Mouse (Mus musculus) layer of hippocampus, adult 18-20 months (tissue): Measurements from ENCODE around the gene Smarcad1. TPM values are rescaled to one million over a fixed set of nuclear protein-coding genes. Genes with fewer than 3 reads are reported as not detected.
"Not testable (repeated sequence)": the region's sequence is repeated elsewhere in the genome, so short reads cannot be mapped to it uniquely, and the experiment has no call there.

Experiments
- DNase-seq, 2 experiments: peaks; one replicate each; pipeline ENCODE4 v3.0.0; 2022; ENCODE audit warnings: low spot score in 2 of 2
- long read RNA-seq: library from polyadenylated mRNA; stranded (forward); transcript quantifications from one replicate; pipeline ENCODE4 v2.0.0, GENCODE M21; 2021
- total RNA-seq, 2 experiments: library from RNA; stranded (reverse); gene quantifications; 2 replicates each; pipeline ENCODE4 v1.2.3; 2021

Smarcad1 gene
- total RNA-seq: 10 to 100 TPM; 34.1 to 37.0 TPM
- long read RNA-seq, full-length matches to known transcripts: 10 of 22 reads
- long read RNA-seq, partial matches to known transcripts: 2 of 22 reads
- long read RNA-seq, other reads (novel, unspliced or antisense): 10 of 22 reads

DNA sequence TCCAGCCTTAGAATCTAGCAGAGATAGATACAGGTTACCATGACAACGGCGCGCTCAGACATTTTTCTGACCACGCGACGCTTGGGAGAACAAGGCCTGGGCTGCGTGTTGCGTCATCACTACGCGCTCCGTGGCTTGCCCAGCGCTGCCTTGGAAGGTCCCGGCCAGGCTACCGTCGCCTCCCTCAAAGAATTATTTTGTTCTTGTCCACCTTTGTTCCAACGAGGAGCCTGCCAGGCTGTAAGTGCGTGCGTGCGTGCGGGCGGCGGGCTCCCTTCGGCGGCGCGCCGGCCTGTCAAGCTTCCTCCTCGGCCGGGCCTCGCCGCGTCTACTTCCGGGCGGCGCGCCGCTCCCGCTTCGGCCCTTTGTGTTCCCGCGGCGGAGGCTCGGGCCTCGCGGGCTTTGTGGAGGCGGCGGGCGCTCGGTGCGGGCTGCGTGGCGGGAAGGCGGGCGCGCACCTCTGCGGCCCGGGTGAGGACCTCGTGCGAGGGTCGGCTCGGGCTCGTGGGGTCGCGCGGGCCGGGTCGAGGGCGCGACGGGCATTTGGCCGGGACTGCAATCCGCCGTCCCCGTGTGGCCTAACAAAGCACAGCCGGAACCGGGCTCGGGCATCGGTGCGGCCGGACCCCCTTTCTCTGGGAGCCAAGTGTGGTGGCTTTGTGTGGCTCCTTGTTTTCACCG lies at the start of gene Smarcad1:
Smarcad1 (plus strand) TSS at position 93 of the 681 bp plus-strand sequence.
- peak; percentile 92 to 98 for DNase-seq

DNA sequence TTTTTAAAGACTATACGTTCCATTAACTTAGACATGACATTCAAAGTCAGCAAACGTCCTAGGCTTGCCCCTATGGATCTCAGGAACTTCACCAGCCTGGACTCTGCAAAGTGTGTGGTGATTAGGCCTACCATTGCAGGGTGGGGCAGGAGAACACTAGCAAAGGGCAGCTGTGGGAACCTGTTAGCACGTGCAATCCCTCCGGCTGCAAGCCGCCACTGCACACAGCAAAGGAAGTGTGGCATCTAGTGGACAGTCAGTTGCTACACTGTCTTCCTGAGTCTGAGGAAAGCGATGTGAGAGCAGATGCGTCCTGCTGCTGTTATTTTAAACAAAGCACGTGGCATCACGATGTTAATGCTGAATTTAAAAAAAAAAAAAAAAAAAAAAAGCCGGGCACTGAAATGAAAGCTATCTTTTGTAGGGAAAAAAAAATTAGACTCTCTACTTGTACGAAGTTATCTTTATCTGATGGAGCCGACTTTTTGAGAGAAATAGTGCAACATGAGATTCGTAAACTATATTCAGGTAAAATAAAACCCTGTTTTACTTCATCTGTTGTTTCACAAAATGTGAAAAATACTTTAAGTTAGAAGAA lies 45.5 kb upstream of the Smarcad1 start:
- peak in 1 of 2 experiments; percentile 5 for DNase-seq

DNA sequence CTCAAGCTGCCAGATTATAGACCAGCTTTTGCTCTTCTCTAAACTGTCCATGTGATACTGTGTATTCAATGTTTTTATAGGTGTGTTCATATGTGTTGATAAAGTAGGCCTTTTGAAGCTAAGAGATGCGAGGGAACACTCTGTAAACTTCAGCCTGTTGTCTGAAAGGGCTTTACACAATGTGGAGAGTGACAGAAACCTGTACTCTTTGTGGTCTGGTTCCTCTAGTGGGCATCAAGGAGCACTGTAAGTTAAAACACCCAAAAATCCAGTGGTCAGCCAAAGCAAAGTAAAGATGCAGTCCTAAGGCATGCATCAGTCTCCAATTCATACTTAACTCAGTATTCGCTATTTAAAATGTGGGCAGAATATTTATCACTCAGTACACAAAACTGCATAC lies 44.6 kb upstream of the Smarcad1 start:
- no peak for DNase-seq

DNA sequence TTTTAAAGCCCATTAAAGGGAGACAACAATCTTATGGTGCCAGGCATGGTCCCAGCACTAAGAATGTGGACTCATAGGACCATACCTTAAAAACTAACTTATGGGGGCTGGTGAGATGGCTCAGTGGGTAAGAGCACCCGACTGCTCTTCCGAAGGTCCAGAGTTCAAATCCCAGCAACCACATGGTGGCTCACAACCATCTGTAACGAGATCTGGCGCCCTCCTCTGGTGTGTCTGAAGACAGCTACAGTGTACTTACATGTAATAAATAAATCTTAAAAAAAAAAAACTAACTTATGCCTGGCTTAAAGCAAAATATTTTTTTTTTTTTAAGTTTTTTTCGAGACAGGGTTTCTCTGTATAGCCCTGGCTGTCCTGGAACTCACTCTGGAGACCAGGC lies 41.6 kb upstream of the Smarcad1 start:
- not testable (repeated sequence) for DNase-seq

DNA sequence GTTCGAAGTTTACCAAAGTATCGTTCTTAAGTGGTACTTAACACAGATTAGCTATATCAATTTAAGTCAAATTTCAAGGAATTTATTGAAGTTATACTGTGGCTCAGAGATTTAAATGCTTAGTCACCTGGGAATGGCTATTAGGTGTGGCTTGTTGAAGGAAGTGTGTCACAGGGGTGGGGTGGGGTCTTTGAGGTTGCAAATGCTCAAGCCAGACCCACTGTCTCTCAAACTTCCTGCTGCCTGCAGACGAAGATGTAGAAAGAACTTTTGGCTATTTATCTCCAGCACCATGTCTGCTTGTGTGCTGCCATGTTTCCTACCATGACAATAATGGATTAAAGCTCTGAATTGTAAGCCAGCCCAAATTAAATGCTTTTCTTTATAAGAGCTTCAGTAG lies 40.2 kb upstream of the Smarcad1 start:
- no peak for DNase-seq

DNA sequence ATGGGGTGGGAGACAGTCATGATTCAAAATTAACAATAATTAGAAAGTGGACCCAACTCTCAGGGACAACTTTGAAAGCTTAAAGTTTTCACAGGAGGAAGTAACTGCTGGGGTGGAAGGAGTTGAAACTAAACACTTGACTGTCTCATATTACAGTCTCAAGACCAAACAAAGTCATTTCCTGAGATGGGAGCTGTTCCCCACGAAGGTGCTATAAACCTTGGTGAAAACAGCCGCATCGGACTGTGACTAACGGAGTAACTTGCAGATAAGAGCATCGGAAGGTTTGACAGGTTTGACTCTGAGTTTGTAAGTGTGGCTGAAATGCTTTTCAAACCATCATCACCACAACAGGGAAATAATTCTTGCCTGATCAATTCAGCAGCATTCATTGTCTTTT lies 33.5 kb upstream of the Smarcad1 start:
- no peak for DNase-seq

DNA sequence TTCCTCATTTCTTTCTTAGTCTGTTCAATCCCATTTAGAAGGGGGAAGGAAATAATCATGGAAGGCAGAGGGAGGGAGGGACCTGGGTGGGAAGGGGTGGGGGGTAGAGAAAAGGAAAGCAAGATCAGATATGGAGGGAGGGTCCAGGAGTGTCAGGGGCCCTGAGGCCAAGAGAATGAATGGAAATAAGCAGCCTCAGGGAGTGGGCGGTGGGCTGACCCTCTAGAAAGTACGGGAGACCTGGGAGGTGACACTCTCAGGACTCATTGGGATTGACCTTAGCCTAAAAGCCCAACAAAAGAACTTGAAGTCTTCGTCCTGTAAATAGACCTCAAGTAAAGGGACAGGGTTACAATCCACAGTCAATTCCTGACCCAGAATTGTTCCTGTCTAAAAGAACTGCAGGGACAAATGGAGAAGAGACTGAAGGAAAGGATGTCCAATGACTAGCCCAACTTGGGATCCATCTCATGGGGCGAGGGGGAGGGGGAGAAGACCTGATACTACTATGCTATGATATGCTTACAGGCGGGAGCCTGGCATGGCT lies 30.9 kb upstream of the Smarcad1 start:
- no peak for DNase-seq

DNA sequence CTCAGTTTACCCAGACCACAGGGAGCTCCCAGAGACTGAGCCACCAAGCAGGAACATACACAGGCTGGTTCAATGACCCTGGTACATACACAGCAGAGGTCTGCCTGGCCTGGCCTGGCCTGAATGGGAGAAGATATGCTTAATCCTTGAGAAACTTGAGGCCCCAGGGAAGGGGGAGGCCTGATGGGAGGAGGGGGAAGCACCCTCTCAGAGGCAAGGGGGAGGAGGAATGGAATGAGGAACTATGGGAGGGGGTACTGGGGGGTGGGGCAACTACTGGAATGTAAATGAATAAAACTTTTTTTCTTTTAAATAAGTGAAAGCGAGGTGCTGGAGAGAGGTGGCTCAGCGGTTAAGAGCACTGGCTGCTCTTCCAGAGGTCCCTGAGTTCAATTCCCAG lies 30.2 kb upstream of the Smarcad1 start:
- no peak for DNase-seq

DNA sequence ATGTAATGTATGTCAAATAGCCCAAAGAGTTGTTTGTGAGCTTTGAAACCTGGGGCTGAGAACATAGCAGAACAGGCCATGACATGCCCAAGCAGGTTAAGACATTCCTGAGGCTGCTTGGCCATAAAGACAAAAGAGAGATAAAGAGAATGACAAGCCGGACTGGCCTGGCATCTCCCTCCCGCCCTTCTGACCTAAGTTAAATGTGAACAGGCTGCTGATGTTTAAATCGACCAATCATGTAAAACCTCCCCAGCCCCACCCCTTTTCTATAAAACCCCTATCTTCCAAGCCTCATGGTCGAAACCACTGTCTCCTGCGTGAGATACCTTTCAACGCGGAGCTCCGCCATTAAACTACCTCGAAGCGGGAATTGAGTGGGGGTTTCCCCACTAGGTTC lies 24.8 kb upstream of the Smarcad1 start:
- no peak for DNase-seq

DNA sequence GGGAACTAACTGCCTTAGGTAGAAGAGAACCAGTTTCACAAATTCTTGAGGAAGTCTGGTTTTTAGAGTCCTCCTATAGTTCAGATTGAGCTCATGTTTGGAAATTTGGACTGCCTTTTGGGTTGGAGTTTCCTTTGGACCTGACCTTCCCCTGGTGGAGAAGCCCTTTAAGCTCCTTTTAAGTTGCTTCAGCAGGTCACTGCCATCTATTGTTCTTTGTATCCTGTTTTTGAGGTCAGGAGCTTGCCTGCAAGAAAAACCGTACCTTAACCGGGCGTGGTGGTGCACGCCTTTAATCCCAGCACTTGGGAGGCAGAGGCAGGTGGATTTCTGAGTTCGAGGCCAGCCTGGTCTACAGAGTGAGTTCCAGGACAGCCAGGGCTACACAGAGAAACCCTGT lies 23.4 kb upstream of the Smarcad1 start:
- not testable (repeated sequence) for DNase-seq

DNA sequence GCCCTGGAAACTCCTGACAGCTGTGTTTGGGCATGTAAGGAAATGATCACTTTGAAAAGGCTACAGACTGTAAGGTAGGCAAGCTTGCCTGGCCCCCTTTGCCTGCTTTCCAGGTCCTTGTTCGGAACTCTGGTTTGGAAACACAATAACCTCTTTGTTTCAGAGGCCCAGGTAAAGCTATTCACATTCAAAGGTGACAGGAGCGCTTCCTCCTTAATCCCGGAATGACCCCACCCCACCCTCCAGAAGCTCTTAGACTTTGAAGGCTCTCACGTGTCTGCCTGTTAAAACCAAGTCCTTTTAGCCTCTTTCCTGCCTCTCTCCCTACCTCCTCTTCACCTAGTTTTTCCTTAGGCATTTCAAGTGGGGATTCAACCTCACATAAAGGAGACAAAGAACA lies 20.5 kb upstream of the Smarcad1 start:
- DNase-seq: no peak

DNA sequence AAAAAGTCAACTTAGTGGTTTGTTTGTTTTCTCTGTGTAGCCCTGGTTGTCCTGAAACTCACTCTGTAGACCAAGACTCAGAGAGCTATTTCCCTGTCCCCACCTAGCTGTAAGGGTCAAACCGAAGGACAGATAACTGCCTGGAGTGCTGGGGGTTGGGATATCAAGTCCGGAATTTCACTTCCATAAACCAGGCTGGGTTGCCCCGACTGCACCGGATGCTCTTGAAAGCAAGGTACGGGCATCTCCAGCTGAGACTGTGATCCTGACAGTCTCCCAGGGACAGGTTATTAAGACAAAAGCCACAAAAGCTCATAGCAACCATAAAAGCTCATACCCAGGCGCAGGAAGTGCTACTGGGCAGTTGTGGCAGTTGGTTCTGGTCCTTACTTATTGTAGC lies 19.3 kb upstream of the Smarcad1 start:
- no peak for DNase-seq

DNA sequence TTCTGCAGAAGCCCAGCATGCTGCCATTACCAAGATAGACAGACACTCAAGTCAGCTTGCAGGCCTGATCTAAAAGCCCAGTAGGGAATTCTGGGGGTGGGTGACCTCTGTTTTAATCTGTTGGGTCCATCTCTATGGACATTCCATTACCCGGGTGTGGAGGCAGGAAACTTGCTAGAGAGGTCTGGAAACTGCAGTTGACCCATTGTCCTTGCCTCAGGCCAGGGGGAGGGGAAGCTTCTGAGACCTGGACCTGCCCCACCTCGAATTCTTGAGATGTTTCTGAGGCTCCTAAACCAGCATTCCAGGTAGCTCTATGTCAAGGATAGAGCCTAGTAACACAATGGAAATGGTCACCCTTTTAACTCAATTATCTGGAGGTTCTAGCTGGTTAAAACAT lies 17.7 kb upstream of the Smarcad1 start:
- DNase-seq: no peak

DNA sequence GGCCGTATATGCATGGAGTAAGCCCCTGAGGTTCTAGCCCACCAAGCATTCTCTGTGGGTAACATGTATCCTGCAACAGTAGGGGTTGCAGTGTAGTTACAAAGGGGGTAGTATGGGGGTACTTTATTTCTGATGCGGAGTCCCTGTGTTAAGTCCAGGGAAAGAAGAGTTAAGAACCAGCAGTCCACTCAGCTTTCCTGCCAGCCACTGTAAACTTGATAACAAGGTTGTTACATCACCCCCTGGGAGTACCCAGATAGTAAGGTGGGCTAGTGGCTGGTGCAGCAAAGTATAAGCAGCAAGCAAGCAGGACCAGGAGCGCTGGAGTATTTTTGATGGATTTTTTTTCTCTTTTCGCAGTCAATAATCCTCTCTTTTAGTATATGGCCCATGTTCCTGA lies 17.3 kb upstream of the Smarcad1 start:
- no peak for DNase-seq

DNA sequence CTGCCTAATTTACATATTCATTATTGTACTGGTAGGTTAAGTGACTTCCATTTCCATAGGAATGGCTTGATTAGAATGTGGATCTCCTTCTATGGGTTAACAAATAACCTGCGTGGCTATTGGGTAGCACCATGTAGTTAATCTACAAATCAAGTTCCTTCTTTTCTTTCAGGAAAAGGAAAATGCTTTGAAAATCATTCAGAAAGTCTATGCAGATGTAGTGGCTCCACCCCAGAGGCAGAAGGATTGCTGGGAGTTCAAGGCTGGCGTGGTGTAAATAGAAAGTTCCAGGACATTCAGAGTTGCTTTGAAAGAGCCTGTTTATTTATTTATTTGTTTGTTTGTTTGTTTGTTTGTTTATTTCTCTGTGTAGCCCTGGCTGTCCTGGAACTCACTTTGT lies 7.7 kb upstream of the Smarcad1 start:
- DNase-seq: no peak

DNA sequence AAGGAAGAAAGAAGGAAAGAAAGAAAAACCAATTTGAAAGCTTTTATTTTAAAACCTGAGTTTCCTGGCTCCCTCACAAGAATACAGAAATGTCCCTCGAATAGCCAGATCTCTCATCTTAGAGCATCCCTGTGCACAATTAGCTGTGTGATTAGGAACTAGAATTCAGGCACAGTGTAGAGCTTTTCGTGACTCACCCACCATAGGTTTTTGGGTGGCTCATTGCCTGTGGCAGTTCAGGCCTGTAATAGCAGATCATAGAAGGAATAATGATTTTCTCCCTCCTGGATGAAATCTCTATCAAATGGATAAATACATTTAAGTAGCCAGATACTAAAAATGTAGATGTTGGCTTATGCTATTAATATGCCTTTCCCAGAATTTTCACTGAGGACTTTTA lies 6.9 kb upstream of the Smarcad1 start:
- DNase-seq: no peak

DNA sequence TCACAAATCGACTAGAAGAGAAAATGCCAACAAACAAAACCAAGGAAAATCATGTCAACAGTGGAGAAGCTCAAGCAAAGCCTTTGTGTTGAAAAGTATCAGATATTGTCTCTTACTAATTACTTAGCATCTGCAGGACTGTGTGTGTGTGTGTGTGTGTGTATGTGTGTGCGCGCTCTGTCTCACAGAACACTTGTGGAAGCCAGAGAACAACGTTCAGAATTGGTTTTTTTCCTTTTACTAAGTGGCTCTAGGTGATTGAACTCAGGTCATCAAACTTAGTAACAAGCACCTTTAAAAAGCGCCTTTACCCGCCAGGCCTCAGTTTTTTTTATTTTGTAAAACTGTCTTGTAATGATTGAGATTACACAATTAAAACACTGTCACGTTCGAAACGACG lies 451 bp upstream of the Smarcad1 start:
- no peak for DNase-seq

DNA sequence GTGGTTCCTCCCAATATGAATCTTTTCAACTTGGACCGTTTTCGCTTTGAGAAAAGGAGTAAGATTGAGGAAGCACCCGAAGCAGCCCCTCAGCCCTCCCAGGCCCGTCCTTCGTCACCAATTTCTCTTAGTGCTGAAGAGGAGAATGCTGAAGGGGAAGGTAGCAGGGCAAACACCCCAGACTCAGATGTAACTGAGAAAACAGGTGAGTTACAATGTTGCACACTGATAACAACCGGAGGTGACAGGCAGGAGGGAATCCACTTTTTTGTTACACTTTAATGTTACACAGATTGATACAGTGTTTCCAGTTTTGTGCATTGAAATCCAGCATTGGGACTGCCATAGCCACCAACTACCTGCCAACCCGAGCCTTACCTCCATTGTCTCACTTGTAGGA lies 858 bp downstream of the Smarcad1 start:
- no peak for DNase-seq

DNA sequence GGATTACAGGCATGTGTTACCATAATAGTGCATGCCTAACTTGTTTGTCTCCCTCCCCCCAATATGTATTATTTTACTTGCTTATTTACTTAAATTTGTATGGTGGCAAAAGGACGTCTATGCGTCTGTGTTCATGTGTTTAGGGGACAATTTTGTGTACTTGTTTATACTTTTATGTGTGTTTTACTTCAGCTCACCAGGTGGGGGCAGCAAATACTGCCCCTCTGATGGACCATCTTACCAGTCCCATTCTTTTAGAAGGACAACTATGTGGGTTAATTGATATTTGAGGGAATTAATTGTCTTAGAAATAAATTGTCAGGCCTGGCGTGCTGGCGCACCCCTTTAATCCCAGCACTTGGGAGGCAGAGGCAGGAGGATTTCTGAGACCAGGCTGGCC lies 6.7 kb downstream of the Smarcad1 start:
- no peak for DNase-seq

DNA sequence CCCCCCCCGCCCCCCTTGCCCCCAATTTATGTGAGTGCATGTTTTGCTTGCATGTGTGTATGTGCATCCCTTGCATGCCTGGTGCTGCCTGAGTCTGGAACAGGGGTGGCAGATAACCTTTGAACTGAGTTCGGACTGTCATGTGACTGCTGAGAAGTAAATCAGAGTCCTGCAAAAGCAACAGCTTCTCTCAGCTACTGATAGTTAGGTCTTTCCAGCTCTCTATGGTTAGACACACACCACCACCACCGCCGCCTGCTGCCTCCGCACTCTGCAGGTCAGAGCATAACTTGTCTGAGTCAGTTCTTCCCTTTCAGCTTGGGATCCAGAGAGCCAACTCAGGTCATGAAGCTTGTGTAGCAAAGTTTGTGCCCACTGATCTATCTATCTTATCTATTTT lies 14.2 kb downstream of the Smarcad1 start:
- DNase-seq: no peak

DNA sequence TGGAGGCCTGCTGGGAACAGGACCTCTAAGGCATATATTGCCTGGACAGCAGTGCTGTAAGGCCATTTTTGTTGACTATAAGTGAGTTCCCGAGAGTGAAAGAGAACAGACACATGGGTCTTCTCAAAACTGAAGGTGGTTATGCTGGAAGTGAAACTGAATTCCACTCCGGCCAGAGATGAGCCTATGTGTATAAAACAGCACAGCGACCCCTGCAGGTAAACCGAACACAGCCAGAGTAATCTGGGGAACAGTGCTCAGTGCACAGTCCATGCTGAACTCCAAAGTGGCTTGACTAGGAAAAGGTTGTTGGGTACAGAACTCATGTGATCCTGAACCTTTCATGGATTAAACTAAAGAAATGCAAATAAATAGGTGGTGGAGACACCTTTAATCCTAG lies 14.8 kb downstream of the Smarcad1 start:
- not testable (repeated sequence) for DNase-seq

DNA sequence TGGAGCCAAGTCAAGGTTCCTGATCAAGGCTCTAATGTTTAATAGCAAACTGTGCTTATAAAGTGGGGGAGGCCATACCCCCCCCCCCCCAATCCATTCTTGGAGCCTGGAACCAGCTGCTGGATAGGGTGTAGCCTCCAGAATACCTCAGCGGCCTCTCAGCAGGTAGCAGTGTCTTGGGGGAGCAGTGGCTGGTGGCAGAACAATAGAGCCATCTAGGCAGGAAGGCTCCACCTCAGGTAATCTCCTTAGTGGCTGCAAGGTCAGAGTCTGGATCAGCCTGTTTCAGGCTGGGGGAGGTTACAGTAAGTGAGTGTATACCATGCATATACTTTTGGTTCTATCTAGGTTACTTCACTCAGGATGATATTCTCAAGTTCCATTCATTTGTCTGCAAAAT lies 18.7 kb downstream of the Smarcad1 start:
- DNase-seq: no peak

DNA sequence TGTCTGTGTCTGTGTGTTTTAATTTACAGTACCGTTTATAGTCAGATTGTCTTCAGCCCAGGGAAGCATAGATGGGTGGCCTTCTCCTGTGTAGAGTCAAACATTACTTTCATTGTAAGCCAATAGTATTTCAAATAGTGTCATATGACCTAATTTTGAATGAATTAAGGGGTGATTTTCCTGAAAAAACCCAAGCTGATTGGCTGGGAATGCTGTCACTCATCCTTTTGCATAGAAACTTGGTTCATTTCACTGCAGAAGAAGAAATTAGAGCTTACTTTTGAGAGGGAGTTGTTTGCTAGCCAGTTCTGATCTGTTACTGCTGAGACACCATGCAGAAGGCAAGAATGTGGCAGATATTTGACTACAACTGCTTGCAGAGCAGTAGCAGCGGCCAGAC lies 32.8 kb downstream of the Smarcad1 start:
- peak; percentile 21 to 42 for DNase-seq
